Mouse (Mus musculus): Measurements from ENCODE around the gene Hist2h2bb.

Hist2h2bb gene

DNA sequence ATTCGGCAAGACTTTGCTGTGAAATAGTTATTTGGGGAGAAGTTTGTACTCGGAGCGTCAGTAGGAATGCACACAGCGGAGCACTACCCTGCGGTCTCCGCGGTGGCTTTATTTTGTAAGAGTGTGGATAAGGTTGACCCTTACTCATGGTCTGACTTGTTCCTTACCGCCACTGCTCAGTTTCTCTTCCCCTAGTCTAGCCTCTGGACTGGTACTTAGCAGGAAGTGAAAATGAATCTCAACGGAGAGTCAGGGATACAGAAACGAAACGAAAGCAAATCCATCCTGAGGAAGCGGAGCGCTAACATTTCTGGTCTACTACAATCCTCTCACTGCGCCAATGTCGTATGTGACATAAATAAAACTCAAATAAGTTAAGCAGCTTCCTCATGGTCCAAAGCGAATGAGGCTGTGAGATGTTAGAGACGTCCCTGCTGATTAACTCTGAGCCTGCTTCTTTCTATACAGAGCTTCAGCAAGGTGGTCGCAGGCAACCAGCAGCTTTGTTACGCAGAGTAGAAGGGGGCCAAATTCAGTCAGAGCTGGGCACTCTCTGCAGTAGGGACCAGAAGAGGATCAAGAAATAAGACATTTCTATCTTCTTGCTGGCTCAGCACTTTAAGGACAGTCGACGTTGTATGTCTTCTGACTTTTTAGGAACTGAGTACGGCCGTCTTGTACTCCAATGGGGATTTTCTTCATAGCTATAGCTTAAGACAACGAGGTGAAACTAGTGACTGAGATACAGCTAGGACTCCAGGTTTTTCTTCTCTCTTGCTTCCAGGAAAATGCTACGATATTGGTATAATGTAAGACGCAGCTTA lies 31.4 kb downstream of the Hist2h2bb start:
- DNase-seq (ENCODE audit: low spot score), result no peak

DNA sequence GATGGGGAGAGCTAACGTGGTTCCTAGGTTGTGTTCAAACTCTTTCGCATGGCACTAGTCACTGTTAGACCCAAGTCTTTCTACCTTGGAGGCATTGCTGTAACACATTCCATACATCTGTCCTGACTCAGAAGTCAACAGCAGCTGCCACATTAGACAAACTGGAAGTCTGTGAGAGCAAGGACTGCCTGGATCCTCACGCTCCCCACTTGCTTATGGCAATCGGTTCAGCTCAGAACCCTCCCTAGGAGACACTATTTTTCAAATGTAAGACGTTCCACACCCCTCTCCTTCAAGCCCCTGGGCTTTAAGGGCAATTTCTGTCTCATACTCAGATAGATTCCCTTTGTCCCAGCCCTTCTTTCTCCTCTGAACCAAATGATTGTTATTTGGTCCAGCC lies 32.5 kb downstream of the Hist2h2bb start:
- DNase-seq (ENCODE audit: low spot score), result no peak

- DNase-seq (ENCODE audit: low spot score), result no peak
These were observed 37.0 kb downstream of the Hist2h2bb start for GRCm38 (mm10) chr3:96306506-96306905.

- DNase-seq (ENCODE audit: low spot score), result no peak
These were observed 39.9 kb downstream of the Hist2h2bb start for GRCm38 (mm10) chr3:96309441-96309840.

DNA sequence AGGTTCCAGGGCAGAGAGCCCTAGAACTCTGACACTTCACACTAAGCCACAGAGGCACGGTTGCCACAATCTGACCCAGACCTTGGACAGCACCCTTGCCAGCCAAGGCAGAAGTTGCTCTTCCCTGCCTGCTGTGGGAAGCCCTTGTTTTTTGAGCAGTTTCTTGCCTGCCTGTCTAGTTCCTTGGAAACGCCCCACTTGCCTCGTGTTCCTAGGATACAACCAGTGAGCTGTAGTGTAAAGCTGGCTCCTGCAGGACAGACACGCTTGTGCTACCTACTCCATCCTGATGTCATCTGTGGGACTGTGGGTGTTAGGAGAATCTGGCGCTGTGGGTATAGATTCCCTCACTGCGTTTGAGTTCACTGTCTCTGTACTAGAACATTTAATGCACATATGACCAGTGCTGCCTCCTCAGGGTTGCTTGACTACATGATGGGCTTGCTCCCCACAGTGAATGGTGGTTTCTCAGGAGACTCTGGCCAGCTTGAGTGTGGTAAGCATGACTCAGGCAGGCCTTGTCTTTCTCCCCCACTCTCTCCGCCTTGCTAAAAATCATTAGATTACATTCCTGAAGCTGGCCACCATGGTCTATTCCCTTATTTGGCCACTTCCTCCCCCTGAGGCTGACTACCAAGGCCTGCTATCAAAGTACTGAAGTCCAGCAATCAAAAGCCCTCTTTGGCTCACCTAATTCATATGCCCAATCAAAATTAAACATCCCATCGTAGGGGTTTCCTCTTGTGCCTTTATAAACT lies 43.0 kb downstream of the Hist2h2bb start:
- DNase-seq (ENCODE audit: low spot score), result no peak

All from testis, postnatal 14 days (tissue).